Mouse (Mus musculus): Measurements from ENCODE around the gene Itgal. TPM values are rescaled to one million over a fixed set of nuclear protein-coding genes. Genes with fewer than 3 reads are reported as not detected.
"Not testable (repeated sequence)": the region's sequence is repeated elsewhere in the genome, so short reads cannot be mapped to it uniquely, and the experiment has no call there.

The Itgal gene
- polyA plus RNA-seq, 1 experiment from 2014 or later, result 0.29 TPM

- DNase-seq (ENCODE audit: low spot score) (no peak), ATAC-seq (replicated peaks; ENCODE audit: low FRiP score) (no peak)
- Histone ChIP-seq H3K4me3 (ENCODE audit: low read depth, low read length) (no peak overlapping the region), H3K4me1 (replicated peaks; ENCODE audit: control insufficient read depth, insufficient read depth, low read length) (no peaks in the 10 kb centered on the region), H3K27me3 (ENCODE audit: control insufficient read depth, insufficient read depth, low read length) (no peaks in the 10 kb centered on the region), H3K27ac (ENCODE audit: low read depth, low read length) (no peak overlapping the region), H3K9ac (ENCODE audit: low read length) (no peak overlapping the region), H3K4me2 (ENCODE audit: low read depth, low read length, severe bottlenecking) (no peak overlapping the region), H3K9me3 (ENCODE audit: control insufficient read depth, low read length) (no peaks in the 10 kb centered on the region), H3K36me3 (ENCODE audit: control insufficient read depth, insufficient read depth, low read length) (no peaks in the 10 kb centered on the region)
- 87% methylated on average over 5 of the region's 5 CpGs for WGBS
Measured at GRCm38 (mm10) chr7:127351230-127352004, 55.4 kb downstream of the Itgal start.

GRCm38 (mm10) chr7:127355796-127356195 is 59.7 kb downstream of the Itgal start:
- no peaks in the 10 kb centered on the region for H3K4me1 ChIP-seq (replicated peaks; ENCODE audit: control insufficient read depth, insufficient read depth, low read length)
- DNase-seq (ENCODE audit: low spot score), result no peak
- no peak for ATAC-seq (replicated peaks; ENCODE audit: low FRiP score)
- H3K4me2 ChIP-seq (ENCODE audit: low read depth, low read length, severe bottlenecking), result no peak overlapping the region
- no peak overlapping the region for H3K27ac ChIP-seq (ENCODE audit: low read depth, low read length)
- no peaks in the 10 kb centered on the region for H3K36me3 ChIP-seq (ENCODE audit: control insufficient read depth, insufficient read depth, low read length)
- H3K4me3 ChIP-seq (ENCODE audit: low read depth, low read length), result no peak overlapping the region
- H3K9me3 ChIP-seq (ENCODE audit: control insufficient read depth, low read length), result no peaks in the 10 kb centered on the region
- WGBS, result 74% methylated on average over 3 of the region's 3 CpGs
- no peak overlapping the region for H3K9ac ChIP-seq (ENCODE audit: low read length)
- no peaks in the 10 kb centered on the region for H3K27me3 ChIP-seq (ENCODE audit: control insufficient read depth, insufficient read depth, low read length)

- no peaks in the 10 kb centered on the region for H3K9me3 ChIP-seq (ENCODE audit: control insufficient read depth, low read length)
- H3K36me3 ChIP-seq (ENCODE audit: control insufficient read depth, insufficient read depth, low read length), result no peaks in the 10 kb centered on the region
- H3K4me3 ChIP-seq (ENCODE audit: low read depth, low read length), result no peak overlapping the region
- H3K27ac ChIP-seq (ENCODE audit: low read depth, low read length), result no peak overlapping the region
- H3K4me2 ChIP-seq (ENCODE audit: low read depth, low read length, severe bottlenecking), result no peak overlapping the region
- 48% methylated on average over 2 of the region's 2 CpGs for WGBS
- no peaks in the 10 kb centered on the region for H3K27me3 ChIP-seq (ENCODE audit: control insufficient read depth, insufficient read depth, low read length)
- H3K4me1 ChIP-seq (replicated peaks; ENCODE audit: control insufficient read depth, insufficient read depth, low read length), result no peaks in the 10 kb centered on the region
- ATAC-seq (replicated peaks; ENCODE audit: low FRiP score) (no peak), DNase-seq (ENCODE audit: low spot score) (no peak)
- no peak overlapping the region for H3K9ac ChIP-seq (ENCODE audit: low read length)
Measured at GRCm38 (mm10) chr7:127357871-127358270, 61.8 kb downstream of the Itgal start.

GRCm38 (mm10) chr7:127358472-127358871 is 62.4 kb downstream of the Itgal start:
- Histone ChIP-seq H3K4me3 (ENCODE audit: low read depth, low read length) (no peak overlapping the region), H3K4me1 (replicated peaks; ENCODE audit: control insufficient read depth, insufficient read depth, low read length) (peaks cover 2% of the 10 kb centered on the region; the same call in 1 of the 2 replicates), H3K9me3 (ENCODE audit: control insufficient read depth, low read length) (no peaks in the 10 kb centered on the region), H3K27ac (ENCODE audit: low read depth, low read length) (no peak overlapping the region), H3K27me3 (ENCODE audit: control insufficient read depth, insufficient read depth, low read length) (no peaks in the 10 kb centered on the region), H3K36me3 (ENCODE audit: control insufficient read depth, insufficient read depth, low read length) (no peaks in the 10 kb centered on the region), H3K4me2 (ENCODE audit: low read depth, low read length, severe bottlenecking) (no peak overlapping the region), H3K9ac (ENCODE audit: low read length) (no peak overlapping the region)
- WGBS, result 71% methylated on average over 4 of the region's 4 CpGs
- DNase-seq (ENCODE audit: low spot score) (no peak), ATAC-seq (replicated peaks; ENCODE audit: low FRiP score) (no peak)

GRCm38 (mm10) chr7:127360265-127360664 is 64.2 kb downstream of the Itgal start:
- WGBS, result 80% methylated on average over 4 of the region's 4 CpGs
- Histone ChIP-seq H3K4me1 (replicated peaks; ENCODE audit: control insufficient read depth, insufficient read depth, low read length) (peaks cover 6% of the 10 kb centered on the region; the same call in 1 of the 2 replicates), H3K36me3 (ENCODE audit: control insufficient read depth, insufficient read depth, low read length) (no peaks in the 10 kb centered on the region), H3K4me2 (ENCODE audit: low read depth, low read length, severe bottlenecking) (no peak overlapping the region), H3K9ac (ENCODE audit: low read length) (no peak overlapping the region), H3K4me3 (ENCODE audit: low read depth, low read length) (no peak overlapping the region), H3K9me3 (ENCODE audit: control insufficient read depth, low read length) (no peaks in the 10 kb centered on the region), H3K27me3 (ENCODE audit: control insufficient read depth, insufficient read depth, low read length) (no peaks in the 10 kb centered on the region), H3K27ac (ENCODE audit: low read depth, low read length) (no peak overlapping the region)
- ATAC-seq (replicated peaks; ENCODE audit: low FRiP score), result no peak
- DNase-seq (ENCODE audit: low spot score), result no peak

GRCm38 (mm10) chr7:127361449-127361848 is 65.4 kb downstream of the Itgal start:
- 49% methylated on average over 12 of the region's 13 CpGs for WGBS
- peaks cover 6% of the 10 kb centered on the region; the same call in 1 of the 2 replicates for H3K4me1 ChIP-seq (replicated peaks; ENCODE audit: control insufficient read depth, insufficient read depth, low read length)
- H3K9ac ChIP-seq (ENCODE audit: low read length), result no peak overlapping the region
- no peak overlapping the region for H3K27ac ChIP-seq (ENCODE audit: low read depth, low read length)
- DNase-seq (ENCODE audit: low spot score), result no peak
- H3K27me3 ChIP-seq (ENCODE audit: control insufficient read depth, insufficient read depth, low read length), result no peaks in the 10 kb centered on the region
- no peak for ATAC-seq (replicated peaks; ENCODE audit: low FRiP score)
- H3K36me3 ChIP-seq (ENCODE audit: control insufficient read depth, insufficient read depth, low read length), result no peaks in the 10 kb centered on the region
- H3K9me3 ChIP-seq (ENCODE audit: control insufficient read depth, low read length), result no peaks in the 10 kb centered on the region
- no peak overlapping the region for H3K4me2 ChIP-seq (ENCODE audit: low read depth, low read length, severe bottlenecking)
- no peak overlapping the region for H3K4me3 ChIP-seq (ENCODE audit: low read depth, low read length)

GRCm38 (mm10) chr7:127362418-127362817 is 66.4 kb downstream of the Itgal start:
- H3K9ac ChIP-seq (ENCODE audit: low read length); ATAC-seq (replicated peaks; ENCODE audit: low FRiP score); H3K27me3 ChIP-seq (ENCODE audit: control insufficient read depth, insufficient read depth, low read length); H3K9me3 ChIP-seq (ENCODE audit: control insufficient read depth, low read length); H3K4me3 ChIP-seq (ENCODE audit: low read depth, low read length); H3K27ac ChIP-seq (ENCODE audit: low read depth, low read length); H3K36me3 ChIP-seq (ENCODE audit: control insufficient read depth, insufficient read depth, low read length); H3K4me1 ChIP-seq (replicated peaks; ENCODE audit: control insufficient read depth, insufficient read depth, low read length): not testable (repeated sequence)
- peak; percentile 63 for DNase-seq (ENCODE audit: low spot score)
- H3K4me2 ChIP-seq (ENCODE audit: low read depth, low read length, severe bottlenecking), result peak overlapping the region; percentile 29; the same call in 1 of the 2 replicates
- WGBS, result 14% methylated on average over 13 of the region's 13 CpGs

- H3K9ac ChIP-seq (ENCODE audit: low read length), result peak overlapping the region; percentile 60
- no peak overlapping the region for H3K27ac ChIP-seq (ENCODE audit: low read depth, low read length)
- no peaks in the 10 kb centered on the region for H3K27me3 ChIP-seq (ENCODE audit: control insufficient read depth, insufficient read depth, low read length)
- DNase-seq (ENCODE audit: low spot score) (peak; percentile 66), ATAC-seq (replicated peaks; ENCODE audit: low FRiP score) (0 out of 2 replicates have a peak, but pooled peaks have one; percentile 27)
- no peaks in the 10 kb centered on the region for H3K9me3 ChIP-seq (ENCODE audit: control insufficient read depth, low read length)
- H3K36me3 ChIP-seq (ENCODE audit: control insufficient read depth, insufficient read depth, low read length), result no peaks in the 10 kb centered on the region
- peaks cover 6% of the 10 kb centered on the region; the same call in 1 of the 2 replicates for H3K4me1 ChIP-seq (replicated peaks; ENCODE audit: control insufficient read depth, insufficient read depth, low read length)
- H3K4me2 ChIP-seq (ENCODE audit: low read depth, low read length, severe bottlenecking), result peak overlapping the region; percentile 69
- under 1% methylated on average over 24 of the region's 24 CpGs for WGBS
- H3K4me3 ChIP-seq (ENCODE audit: low read depth, low read length), result peak overlapping the region; percentile 30
Measured at GRCm38 (mm10) chr7:127363475-127363921, 67.4 kb downstream of the Itgal start.
